Mouse (Mus musculus): ENCODE data around the gene Gm9918.

DNA sequence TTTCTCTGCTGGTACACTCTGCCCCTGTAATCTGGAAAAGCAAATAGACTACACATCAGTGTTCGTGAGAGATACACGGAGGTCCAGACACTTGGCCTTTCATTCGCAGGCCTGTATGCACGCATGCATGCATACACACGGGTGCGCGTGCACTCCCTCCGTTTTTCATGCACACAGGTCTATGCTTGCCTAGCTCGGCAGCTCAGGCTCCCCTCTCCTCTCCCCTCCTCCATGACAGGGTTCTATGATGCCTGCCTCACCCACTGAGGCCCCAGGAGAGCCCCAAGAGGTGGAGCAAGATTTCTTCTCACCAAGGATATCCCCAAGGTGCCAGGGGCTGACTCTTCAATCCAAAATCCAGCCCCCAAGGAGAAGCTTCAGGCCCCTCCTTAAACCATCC, 20.4 kb upstream of the Gm9918 start:
- TF ChIP-seq POLR2A (IDR thresholded peaks at IDR 0.05; ENCODE audit: borderline replicate concordance, extremely low read depth, insufficient read depth, insufficient read length, poor library complexity, severe bottlenecking) (no peak), CTCF (IDR thresholded peaks at IDR 0.05; ENCODE audit: borderline replicate concordance, extremely low read depth, insufficient read depth, insufficient read length) (no peak)

Data from brain, embryonic 14.5 days (tissue).